Mouse (Mus musculus): ENCODE results near the gene Nhlrc4.

The Nhlrc4 gene

DNA sequence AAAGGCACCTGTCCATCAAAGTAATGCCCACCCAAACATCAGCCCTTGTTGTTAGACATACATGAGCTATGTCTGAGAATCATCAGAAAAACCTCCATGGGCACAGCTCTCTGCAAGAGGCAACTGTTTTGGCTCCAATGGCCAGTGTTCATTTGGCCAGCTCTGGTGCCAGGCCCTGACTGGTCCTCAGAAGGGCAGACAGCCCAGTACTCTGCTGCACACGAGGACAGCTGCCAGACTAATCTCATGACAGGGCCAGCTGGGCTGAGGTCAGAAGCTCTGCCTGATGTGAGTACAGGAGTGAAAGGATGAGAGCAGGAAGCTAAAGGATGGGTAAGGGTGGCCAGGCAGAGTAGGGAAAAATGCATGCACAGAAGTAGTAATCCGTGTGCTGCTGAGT lies 19.4 kb downstream of the Nhlrc4 start:
- no peak for DNase-seq (ENCODE audit: low spot score in 2 of 2)

DNA sequence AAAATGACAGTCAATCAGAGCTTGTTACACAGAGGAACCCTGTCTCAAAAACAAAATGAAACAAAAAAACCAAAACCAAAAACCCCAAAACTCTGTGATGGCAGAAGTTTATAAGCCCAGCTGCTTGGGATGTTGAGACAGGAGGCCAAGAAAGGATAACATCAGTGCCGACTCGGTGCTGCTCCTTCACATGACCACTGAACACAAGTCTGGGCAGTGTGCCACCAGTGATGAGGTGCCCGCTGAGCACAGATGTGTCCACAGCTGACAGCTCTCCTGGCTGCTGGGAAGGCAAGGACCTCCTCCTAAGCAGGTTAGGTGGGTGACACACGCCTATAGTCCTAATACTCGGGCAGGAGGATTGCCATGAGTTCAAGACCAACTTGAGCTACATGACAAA lies 22.6 kb downstream of the Nhlrc4 start:
- no peak for DNase-seq (ENCODE audit: low spot score in 2 of 2)

DNA sequence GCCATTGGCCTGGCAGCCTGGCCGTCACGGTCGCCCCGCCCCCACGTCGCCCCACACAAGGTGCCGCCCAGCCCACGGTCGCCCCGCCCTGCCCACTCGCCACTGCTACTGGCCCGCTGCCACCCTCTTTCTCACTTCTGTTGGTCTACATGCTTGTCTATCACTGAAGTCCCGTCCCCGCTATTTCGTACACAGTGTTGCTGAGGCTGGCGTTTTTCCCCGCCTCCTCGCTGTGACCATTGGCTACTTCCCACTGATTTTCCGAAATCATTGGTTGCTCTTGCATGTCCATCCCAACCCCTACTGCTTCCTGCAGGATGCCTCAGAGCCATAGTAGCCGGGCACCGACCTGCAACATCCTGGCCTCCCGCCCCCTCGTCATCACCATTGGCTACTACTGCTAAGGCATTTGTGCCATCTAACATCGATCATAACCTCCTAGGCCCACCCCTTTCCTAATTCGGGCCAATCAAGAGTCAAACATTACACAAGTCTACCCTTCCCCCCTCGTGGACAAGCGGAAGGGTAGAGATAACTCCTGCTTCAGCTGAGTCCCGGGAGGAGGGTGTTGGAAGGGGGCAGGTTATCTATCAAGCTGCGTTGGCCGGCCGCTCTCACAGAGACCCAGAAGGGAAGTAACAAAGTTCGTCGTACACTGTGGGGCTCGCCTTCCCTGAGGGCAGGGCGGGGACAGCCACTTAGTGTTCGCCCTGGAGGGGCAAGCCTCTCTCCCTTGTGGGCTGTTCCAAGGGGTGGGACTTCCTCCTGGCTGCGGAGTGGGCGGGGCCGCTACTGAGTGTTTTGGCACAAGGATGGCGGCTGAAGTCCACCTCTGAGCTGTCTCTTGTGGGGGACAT lies 24.7 kb downstream of the Nhlrc4 start:
- DNase-seq (ENCODE audit: low spot score in 2 of 2), result peak; percentile 99 to 100

DNA sequence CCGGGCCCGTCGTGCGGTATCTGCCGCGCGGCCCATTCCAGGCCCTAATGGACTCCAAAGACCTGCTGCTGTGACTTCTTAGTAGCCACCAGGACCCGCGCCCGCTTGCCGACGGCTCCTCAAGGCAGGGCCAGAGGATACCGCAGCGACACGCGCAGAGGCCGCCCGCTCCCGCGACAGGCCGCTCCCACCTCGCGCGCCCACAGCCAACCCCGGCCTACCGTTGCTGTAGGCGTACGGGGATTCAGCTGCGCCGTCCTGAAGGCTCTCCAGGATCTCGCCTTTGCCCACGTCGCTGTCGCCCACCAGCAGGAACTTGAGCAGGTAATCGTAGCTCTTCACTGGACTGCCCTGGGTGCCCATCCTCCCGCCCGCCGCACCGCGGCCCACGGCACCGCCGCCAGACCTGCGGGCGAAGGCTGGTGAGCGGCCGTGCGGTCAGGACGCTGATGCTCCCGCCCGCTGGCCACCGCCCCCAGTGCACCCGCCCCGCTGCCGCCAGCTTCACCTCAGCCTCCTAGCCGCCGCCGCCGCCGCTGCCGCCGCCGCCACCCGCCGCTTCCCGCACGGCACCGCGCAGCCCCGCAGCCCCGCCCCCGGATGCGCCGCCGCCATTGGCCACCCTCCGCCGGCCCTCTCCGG lies 25.5 kb downstream of the Nhlrc4 start, which contains the start of gene Rab40c:
Rab40c (minus strand) TSS at position 584 of the 642 bp plus-strand sequence.
- DNase-seq (ENCODE audit: low spot score in 2 of 2), result peak in 1 of 2 experiments; percentile 44

DNA sequence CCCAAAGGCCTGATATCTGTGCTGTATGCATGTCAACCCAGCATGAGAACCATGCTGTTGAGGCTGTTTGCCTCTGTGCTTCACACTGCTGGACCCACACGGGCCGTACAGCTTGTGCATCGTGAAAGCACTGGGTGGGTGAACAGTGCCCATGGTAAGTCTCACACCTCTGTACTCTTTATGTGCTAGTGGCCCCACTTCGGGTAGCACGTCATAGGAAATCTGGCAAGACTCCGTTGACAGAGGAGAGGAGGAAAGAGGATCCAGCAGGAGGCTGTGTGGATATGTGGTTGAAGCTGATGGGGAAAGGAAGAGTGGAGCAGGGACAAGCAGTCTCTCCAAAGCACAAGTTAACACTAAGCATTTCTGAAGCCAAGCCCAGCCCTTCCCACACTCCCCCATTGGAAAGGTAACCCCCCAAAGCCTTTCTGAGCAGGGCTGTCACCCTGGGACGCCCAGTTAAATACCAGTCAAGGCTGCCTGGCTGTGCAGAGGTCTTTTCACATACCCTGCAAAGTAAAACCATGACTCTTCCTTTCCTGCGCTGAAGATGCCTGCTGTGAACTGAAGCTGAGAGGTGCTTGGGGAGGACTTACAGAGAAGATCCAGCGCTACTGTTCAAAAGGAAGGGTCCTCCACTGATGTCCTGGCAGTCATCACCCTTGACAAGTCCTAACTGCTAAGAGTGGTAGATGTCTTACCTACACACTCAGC lies 26.6 kb downstream of the Nhlrc4 start:
- no peak for DNase-seq (ENCODE audit: low spot score in 2 of 2)

DNA sequence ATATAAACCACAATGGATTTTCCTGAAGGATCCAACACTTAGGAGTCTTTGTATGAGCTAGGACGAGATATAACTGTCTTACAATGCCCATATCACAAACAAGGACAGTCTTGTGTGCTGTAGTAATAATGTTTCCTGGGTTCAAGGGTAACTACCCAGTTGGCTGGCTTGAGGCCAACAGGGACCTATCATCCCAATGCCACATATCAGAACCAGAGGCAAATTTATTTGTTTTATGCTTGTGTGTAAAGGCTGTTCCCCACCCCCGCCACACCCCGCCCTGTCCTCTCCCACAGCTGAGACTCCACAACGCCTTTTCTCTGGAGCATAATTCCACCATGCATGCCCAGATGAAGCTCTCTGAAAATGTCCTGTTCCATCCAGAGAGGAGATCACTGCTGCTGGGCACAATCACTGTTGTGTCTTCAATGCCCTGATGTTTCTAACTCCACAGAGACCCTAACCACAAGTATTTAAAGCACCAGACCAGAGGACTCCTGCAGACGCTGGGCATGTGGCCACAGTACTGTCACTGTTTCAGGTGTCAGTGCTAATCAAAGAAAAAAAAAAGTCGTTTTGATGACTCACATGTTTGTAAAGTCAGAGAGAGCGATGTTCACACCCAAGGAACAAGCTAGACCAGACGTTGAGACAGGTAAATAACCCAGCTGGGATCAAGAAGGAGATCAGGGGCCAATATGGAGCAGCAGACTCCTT lies 27.7 kb downstream of the Nhlrc4 start:
- DNase-seq (ENCODE audit: low spot score in 2 of 2), result peak in 1 of 2 experiments; percentile 21

DNA sequence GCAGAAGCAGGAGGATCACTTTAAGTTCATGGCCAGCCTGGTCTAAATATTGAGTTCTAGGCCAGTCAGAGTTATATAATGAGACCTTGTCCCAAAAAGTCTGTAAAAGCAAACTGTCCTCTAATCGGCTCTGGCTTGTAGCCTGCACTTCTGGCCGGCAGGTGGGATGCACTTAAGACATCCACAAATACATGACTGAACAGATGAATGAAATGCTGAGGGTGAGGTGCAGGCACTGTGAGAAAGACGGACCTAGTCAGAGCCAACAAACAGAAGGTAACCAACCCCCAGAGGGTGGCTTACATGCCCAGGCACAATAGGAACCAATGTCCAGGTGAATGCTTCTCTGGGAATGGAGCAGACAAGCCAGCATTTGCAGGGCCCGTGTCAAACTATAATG lies 30.5 kb downstream of the Nhlrc4 start:
- no peak for DNase-seq (ENCODE audit: low spot score in 2 of 2)

DNA sequence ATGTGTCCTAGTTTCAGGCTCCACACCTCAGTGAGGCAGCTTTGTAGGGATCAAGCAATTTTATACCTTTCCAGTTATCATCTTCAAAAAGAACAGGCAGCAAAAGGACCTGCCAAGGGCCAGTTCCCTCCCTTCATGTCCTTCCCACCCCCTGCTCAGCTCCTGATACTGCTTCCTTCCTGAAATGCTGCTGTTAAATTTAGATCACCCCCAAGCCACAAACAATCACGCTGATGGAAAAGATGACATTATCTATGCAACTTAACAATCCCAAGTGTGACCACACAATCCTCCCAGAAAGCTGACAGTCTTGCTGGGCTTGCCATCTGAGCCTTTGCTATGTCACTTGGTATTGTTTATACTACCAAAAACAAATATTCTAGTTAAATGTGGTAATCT lies 30.9 kb downstream of the Nhlrc4 start:
- DNase-seq (ENCODE audit: low spot score in 2 of 2), result no peak

DNA sequence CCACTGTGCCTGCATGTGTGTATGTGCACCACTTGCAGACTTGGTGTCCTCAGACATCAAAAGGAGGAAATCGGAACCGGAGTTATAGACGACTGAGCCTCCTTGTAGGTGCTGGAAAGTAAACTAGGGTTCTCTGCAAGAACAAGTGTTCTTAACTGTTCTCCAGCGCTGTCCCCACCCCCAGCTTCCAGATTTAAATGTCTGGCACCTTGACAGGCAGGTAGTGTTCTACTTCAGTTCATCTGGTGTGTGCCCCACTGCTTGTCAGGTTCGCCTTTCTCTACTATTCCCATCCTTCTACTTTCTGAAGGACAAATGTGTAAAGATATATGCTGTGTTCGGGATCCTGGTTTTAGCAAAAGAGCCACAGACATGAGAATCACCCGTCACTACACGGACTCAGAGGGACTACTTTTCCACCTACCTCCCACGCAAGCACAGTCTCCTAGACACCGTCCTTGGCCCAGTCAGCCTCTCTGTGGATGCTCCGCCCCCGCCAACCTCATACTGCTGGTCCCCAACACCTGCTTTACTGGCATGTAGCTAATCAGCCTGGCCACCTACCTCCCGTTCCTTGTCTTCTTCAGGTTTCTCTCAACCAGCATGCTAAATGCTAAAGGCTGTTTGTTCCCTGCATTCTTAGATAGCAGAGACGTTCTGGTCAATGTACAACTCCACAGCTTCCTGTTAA lies 31.4 kb downstream of the Nhlrc4 start:
- DNase-seq (ENCODE audit: low spot score in 2 of 2), result no peak

DNA sequence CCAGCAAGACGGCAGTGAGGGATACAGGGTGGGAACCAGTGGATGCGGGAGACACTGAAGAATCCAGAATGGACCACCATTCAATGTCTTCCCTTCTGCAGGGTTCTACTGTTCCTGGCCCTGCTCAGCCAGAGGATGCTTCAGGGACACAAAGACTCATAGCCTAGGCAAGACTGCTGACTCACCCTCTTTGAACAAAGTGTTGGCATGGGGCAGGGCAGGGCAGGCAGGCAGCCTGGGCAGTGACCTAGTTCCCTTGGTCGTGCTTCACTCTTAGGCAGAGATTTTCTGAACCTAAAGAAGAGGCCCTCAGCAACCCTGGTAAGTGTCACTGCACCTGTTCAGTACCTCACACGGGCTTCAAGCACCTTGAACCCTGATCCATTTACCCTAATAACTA lies 32.9 kb downstream of the Nhlrc4 start:
- peak in 1 of 2 experiments; percentile 27 for DNase-seq (ENCODE audit: low spot score in 2 of 2)

DNA sequence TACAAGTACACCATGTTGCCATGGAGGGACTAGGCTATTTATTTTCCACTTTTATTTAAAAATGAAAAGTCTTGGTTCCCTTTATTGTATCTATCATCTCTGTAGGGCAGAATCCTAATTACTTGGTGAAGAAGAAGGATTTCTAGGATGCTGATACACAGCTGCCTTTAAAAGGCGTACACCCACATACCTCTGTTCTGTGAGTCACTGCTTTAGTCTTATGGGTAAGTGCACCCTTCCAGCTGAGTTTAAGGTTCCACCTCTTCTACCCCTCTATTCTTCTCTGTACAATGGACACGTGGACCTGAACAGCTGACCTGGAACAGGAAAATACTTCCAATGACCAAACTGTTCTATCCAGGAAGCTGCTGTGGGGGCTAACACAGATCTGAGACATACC lies 37.1 kb downstream of the Nhlrc4 start:
- no peak for DNase-seq (ENCODE audit: low spot score in 2 of 2)

DNA sequence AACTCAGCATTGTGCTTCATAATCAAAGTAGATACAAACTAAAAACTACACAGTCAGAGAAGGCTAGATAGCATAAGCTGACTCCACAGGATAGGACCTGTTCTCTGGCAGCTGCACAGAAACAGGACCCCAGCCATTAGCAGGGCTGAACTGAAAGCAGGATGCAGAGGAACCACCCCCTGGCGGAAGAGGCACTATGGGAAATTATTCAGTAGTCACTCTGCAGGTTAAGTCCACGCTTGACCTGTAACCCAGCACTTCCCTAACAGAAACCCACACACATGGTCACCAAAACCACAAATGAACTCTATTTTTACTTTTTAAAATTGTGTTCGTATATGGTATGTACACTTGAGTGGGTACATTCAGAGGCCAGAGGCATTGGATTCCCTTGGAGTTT lies 41.7 kb downstream of the Nhlrc4 start:
- DNase-seq (ENCODE audit: low spot score in 2 of 2), result no peak

DNA sequence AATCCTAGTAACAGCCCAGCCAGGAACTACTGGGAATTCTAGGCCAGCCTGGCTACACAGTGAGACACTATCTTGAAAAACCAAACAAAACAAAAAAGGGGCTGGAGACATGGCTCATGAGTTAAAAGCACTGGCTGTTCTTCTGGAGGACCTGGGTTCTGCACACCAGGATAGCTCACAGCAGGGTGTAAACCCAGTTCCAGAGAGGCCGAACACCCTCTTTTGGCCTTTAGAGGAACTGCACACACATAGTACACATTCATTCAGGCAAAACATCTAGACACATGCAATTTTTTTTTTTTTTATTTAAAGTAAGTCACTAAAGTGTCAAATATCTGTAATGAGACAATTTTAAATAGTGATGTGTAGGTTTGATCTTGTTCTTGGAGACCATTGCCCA lies 44.6 kb downstream of the Nhlrc4 start:
- DNase-seq (ENCODE audit: low spot score in 2 of 2), result no peak

DNA sequence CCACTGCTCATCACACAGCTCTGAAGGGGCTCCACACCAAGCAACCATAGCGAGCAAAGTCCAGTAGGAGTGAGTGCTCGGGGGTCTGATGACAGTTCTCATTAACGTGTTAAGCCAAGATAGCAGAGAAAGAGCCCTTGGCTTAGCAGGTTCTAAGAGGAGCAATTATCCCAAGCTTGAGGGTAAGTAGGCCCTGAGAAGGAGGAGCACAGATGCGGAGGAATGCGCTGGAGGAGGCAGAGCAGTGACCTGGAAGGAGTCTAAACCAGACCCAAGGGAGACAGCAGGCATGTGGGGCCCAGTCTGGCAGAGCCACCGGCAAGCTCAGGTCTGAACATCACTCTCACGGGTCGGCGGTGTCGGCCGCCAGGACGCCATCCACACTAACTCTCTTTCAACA lies 48.9 kb downstream of the Nhlrc4 start:
- DNase-seq (ENCODE audit: low spot score in 2 of 2), result no peak

DNA sequence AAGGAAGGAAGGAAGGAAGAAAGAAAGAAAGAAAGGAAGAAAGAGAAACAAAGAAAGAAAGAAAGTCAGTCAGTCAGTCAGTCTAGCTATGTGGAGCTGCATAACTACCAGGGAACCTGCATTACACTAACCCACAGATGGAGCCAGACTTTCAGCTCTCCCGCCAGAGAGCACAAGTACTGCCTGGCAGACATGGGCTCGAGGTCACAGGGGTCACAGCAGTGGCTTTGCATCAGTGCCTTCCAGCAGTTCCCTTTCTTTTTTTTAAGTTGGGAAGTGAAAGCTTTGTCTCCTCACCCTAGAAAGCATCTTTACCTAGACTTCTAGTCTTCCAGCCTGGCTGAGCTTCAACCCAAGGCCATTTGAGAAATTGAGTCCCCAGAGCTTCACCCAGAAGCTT lies 49.3 kb downstream of the Nhlrc4 start:
- no peak for DNase-seq (ENCODE audit: low spot score in 2 of 2)

DNA sequence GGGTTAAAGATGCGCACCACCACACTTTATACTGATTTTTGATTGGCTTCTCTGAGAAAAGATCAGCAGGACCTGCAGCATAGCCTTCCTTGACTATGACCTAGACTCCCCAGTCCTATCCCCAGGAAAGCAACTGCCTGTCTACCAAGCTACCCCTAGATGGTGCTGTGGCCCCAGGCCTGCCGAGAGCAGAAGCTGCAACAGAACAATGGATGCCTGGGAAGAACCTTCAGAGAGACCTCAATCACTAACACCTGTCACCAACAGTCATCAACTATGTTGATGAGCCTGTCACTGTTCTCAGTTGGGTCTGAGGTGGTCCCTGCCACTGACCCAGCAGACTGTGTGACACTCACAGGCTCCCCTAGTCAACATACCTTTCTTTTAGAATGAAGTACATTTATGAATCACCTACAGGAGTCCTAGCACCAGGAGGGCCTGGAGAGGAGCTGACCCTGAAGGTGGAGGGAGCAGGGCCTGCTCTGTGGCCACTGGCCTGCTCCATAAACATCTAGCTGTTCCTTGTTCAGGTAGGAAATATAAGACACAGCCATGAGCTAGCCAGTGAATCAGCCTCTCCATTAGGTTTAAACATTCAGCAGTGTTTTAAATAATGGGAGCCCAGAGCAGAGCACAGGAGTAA lies 50.7 kb downstream of the Nhlrc4 start:
- peak in 1 of 2 experiments; percentile 39 for DNase-seq (ENCODE audit: low spot score in 2 of 2)

Data from urinary bladder, adult 18-20 months (tissue).